Mouse (Mus musculus) bone marrow macrophage, adult 2 months (primary cell): ENCODE data around the gene Fam49a.

Experiments
- CTCF ChIP-seq: IDR thresholded peaks from 2 replicates; pipeline ENCODE4 v1.5.1; 2012; ENCODE audit warnings: low read depth, mild to moderate bottlenecking, low read length, moderate library complexity
- POLR2A ChIP-seq: IDR thresholded peaks from 2 replicates; pipeline ENCODE4 v1.6.1; 2012; ENCODE audit warnings: mild to moderate bottlenecking, low read depth, low read length, borderline replicate concordance

DNA sequence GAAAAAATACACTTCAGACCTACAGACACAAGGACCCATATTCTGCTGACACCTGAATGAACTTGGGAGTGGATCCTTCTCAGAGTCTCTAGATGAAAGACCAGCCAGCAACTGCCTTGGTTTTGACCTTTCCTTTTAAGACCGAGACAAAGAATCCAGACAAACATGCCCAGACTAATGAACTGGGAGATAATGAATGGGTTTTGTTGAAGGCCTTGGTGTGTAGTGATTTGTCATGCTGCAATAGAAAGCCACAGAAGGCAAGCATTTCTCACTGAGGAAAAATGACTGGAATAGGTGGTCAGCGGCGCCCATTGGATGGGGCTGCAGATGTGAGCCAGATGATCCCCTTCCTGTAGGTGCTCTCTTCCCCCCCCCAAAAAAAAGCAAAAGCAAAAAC lies 18.8 kb upstream of the Fam49a start:
- TF ChIP-seq POLR2A (no peak), CTCF (no peak)
